Mouse (Mus musculus) CH12.LX (cell line): Measurements from ENCODE around the gene Arhgef12. TPM values are rescaled to one million over a fixed set of nuclear protein-coding genes. Genes with fewer than 3 reads are reported as not detected.

Experiments
- DNase-seq: peaks from one replicate; pipeline ENCODE4 v3.0.0-alpha.2; 2013; ENCODE audit errors: extremely low read depth
- H3K27ac ChIP-seq: 2 replicates; pipeline ENCODE4 v1.5.1; 2012; ENCODE audit warnings: low read depth, mild to moderate bottlenecking, control low read depth, moderate library complexity; ENCODE audit not compliant: insufficient read depth
- H3K27me3 ChIP-seq: replicated peaks from 2 replicates; pipeline ENCODE3; 2012; ENCODE audit warnings: inconsistent platforms
- H3K36me3 ChIP-seq, 2 experiments: replicated peaks in 1 of 2; 2 replicates each; pipeline versions ENCODE3 to v1.6.1; 2012; ENCODE audit warnings: inconsistent platforms in 1 of 2, low read length in 1 of 2, mild to moderate bottlenecking in 1 of 2, mixed read lengths in 1 of 2, moderate library complexity in 1 of 2; ENCODE audit not compliant: control insufficient read depth in 1 of 2, insufficient read depth in 1 of 2
- H3K4me1 ChIP-seq, 2 experiments: 2 replicates each; pipeline ENCODE4 v1.6.1; 2012; ENCODE audit warnings: inconsistent platforms in 1 of 2, moderate library complexity in 1 of 2; ENCODE audit not compliant: insufficient read depth in 2 of 2, control insufficient read depth in 1 of 2
- H3K4me2 ChIP-seq: 2 replicates; pipeline ENCODE4 v1.6.1; 2012; ENCODE audit warnings: low read depth, mild to moderate bottlenecking, control low read depth; ENCODE audit not compliant: poor library complexity, insufficient read depth, severe bottlenecking
- H3K4me3 ChIP-seq, 3 experiments: fragments of 150-350 bp in 1 of 3; sonication (generic) in 1 of 3; replicated peaks in 1 of 3; 2 replicates each; pipeline versions ENCODE3 to v1.5.1; 2011 to 2012; ENCODE audit warnings: low read depth in 2 of 3, low read length in 2 of 3, mild to moderate bottlenecking in 2 of 3, moderate library complexity in 2 of 3, control low read depth in 1 of 3, improper control_type of control experiment in 1 of 3, inconsistent platforms in 1 of 3, mixed read lengths in 1 of 3; ENCODE audit not compliant: poor library complexity in 1 of 3
- H3K79me2 ChIP-seq: replicated peaks from 2 replicates; pipeline ENCODE4 v1.6.1; 2012; ENCODE audit warnings: mild to moderate bottlenecking, moderate library complexity; ENCODE audit not compliant: control insufficient read depth, poor library complexity, insufficient read depth, severe bottlenecking; ENCODE audit errors: extremely low read depth
- H3K9ac ChIP-seq: 2 replicates; pipeline ENCODE4 v1.6.1; 2012; ENCODE audit warnings: low read depth, mild to moderate bottlenecking, control low read depth, moderate library complexity; ENCODE audit not compliant: insufficient read depth
- H3K9me3 ChIP-seq: replicated peaks from 2 replicates; pipeline ENCODE3; 2012; ENCODE audit warnings: low read length, inconsistent platforms, mixed read lengths
- CHD1 ChIP-seq: IDR thresholded peaks from 2 replicates; pipeline ENCODE4 v1.6.1; 2012; ENCODE audit warnings: low read depth, low read length, improper control_type of control experiment, inconsistent platforms
- CHD2 ChIP-seq: IDR thresholded peaks from 2 replicates; pipeline ENCODE4 v1.6.1; 2011; ENCODE audit warnings: low read length, improper control_type of control experiment
- CTCF ChIP-seq, 2 experiments: IDR thresholded peaks in 1 of 2; conservative IDR thresholded peaks in 1 of 2; 2 replicates each; pipeline ENCODE4 v1.5.1; 2011 to 2012; ENCODE audit warnings: low read depth in 2 of 2, low read length in 2 of 2, improper control_type of control experiment in 1 of 2, inconsistent platforms in 1 of 2, mild to moderate bottlenecking in 1 of 2, moderate library complexity in 1 of 2
- ETS1 ChIP-seq: conservative IDR thresholded peaks from 2 replicates; pipeline ENCODE4 v1.6.1; 2012; ENCODE audit warnings: low read depth, mild to moderate bottlenecking, inconsistent platforms, low read length, improper control_type of control experiment, moderate library complexity
- HCFC1 ChIP-seq: IDR thresholded peaks from 2 replicates; pipeline ENCODE4 v1.6.1; 2012; ENCODE audit warnings: low read depth, mild to moderate bottlenecking, inconsistent platforms, low read length, improper control_type of control experiment
- IRF4 ChIP-seq: IDR thresholded peaks from 2 replicates; pipeline ENCODE4 v1.6.1; 2014; ENCODE audit warnings: low read depth, mild to moderate bottlenecking, inconsistent platforms, low read length, improper control_type of control experiment
- JUN ChIP-seq: IDR thresholded peaks from 2 replicates; pipeline ENCODE4 v1.6.1; 2011; ENCODE audit warnings: low read depth, mild to moderate bottlenecking, low read length, improper control_type of control experiment, moderate library complexity; ENCODE audit not compliant: insufficient read depth
- JUND ChIP-seq: conservative IDR thresholded peaks from 2 replicates; pipeline ENCODE4 v1.6.1; 2011; ENCODE audit warnings: low read depth, low read length, improper control_type of control experiment
- KAT2A ChIP-seq: IDR thresholded peaks from 2 replicates; pipeline ENCODE4 v1.6.1; 2012; ENCODE audit warnings: low read length, improper control_type of control experiment, inconsistent platforms; ENCODE audit not compliant: insufficient replicate concordance
- MAFK ChIP-seq: IDR thresholded peaks from 2 replicates; pipeline ENCODE4 v1.6.1; 2011; ENCODE audit warnings: low read length, improper control_type of control experiment; ENCODE audit not compliant: insufficient replicate concordance
- MAX ChIP-seq: IDR thresholded peaks from 2 replicates; pipeline ENCODE4 v1.6.1; 2011; ENCODE audit warnings: low read length, improper control_type of control experiment
- MEF2A ChIP-seq: IDR thresholded peaks from 2 replicates; pipeline ENCODE4 v1.6.1; 2014; ENCODE audit warnings: low read depth, mild to moderate bottlenecking, inconsistent platforms, low read length, improper control_type of control experiment, borderline replicate concordance
- MXI1 ChIP-seq: IDR thresholded peaks from 2 replicates; pipeline ENCODE4 v1.6.1; 2011; ENCODE audit warnings: mild to moderate bottlenecking, low read depth, low read length, improper control_type of control experiment
- MYC ChIP-seq: IDR thresholded peaks from 2 replicates; pipeline ENCODE4 v1.6.1; 2011; ENCODE audit warnings: low read depth, mild to moderate bottlenecking, improper control_type of control experiment, low read length
- RAD21 ChIP-seq: IDR thresholded peaks from 2 replicates; pipeline ENCODE4 v1.6.1; 2011; ENCODE audit warnings: low read depth, mild to moderate bottlenecking, low read length, improper control_type of control experiment, moderate library complexity
- SMC3 ChIP-seq: IDR thresholded peaks from 2 replicates; pipeline ENCODE4 v1.6.1; 2011; ENCODE audit warnings: low read depth, low read length, improper control_type of control experiment
- TBP ChIP-seq: conservative IDR thresholded peaks from 2 replicates; pipeline ENCODE4 v1.6.1; 2011; ENCODE audit warnings: low read depth, low read length, improper control_type of control experiment
- USF1 ChIP-seq: IDR thresholded peaks from 2 replicates; pipeline ENCODE4 v1.6.1; 2014; ENCODE audit warnings: low read depth, mild to moderate bottlenecking, inconsistent platforms, low read length, improper control_type of control experiment
- ZKSCAN1 ChIP-seq: IDR thresholded peaks from 2 replicates; pipeline ENCODE4 v1.6.1; 2012; ENCODE audit warnings: low read depth, inconsistent platforms, low read length, improper control_type of control experiment, borderline replicate concordance
- ZNF384 ChIP-seq: IDR thresholded peaks from 2 replicates; pipeline ENCODE4 v1.6.1; 2012; ENCODE audit warnings: low read depth, low read length, improper control_type of control experiment, inconsistent platforms
- dilution Hi-C: fragments of 300-500 bp; cut with MboI; formaldehyde crosslinking; loops from 2 replicates; pipeline ENCODE4 v1.14.3; 2020; ENCODE audit warnings: low sequenced_read_pairs; ENCODE audit not compliant: extremely low pct_unique_long_range_greater_than_20kb, extremely low pct_ligation_motif_present
- in situ Hi-C: fragments of 300-500 bp; cut with MboI; formaldehyde crosslinking; loops from 3 replicates; pipeline ENCODE4 v1.14.3; 2019; ENCODE audit warnings: low sequenced_read_pairs, low pct_ligation_motif_present, low pct_unique_long_range_greater_than_20kb, mixed read lengths
- polyA plus RNA-seq: library from polyadenylated mRNA; unstranded; fragments of >175 nt; gene quantifications from 2 replicates; pipeline ENCODE4 v1.2.1, GENCODE M21; 2012; ENCODE audit warnings: low read depth; ENCODE audit not compliant: insufficient read length
- total RNA-seq, 2 experiments: library from RNA; depleted of rRNA; stranded (reverse); fragments of 300-350 nt in 1 of 2; fragments of >200 nt in 1 of 2; gene quantifications; 2 replicates each; pipeline ENCODE4 v1.2.3; 2012 to 2014

Arhgef12 gene
- total and polyA plus RNA-seq, 3 experiments: 4.9 to 9.4 (median 8.7) TPM

DNA sequence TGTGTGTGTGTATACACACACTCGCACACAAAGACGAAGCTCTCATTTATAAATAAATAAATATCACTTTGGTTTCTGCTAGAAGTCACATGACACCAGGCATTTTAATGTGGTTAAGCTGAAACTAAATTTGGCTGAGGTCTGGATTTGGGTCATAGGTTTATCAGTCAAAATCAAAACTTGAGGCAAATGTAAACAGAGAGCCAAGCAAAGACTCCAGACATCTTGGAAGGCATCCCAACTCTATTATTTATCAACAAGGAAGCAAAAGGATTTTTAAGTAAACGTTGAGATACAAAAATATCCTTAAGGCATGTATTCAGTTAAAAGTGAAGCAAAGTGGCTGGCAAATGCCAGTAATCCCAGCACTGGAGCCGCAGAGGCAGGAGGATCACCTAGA, 7.8 kb upstream of the Arhgef12 start:
- Histone ChIP-seq H3K9me3 (no peaks in the 10 kb centered on the region), H3K4me3 (no peak overlapping the region), H3K79me2 (no peaks in the 10 kb centered on the region), H3K27ac (no peak overlapping the region)
- TF ChIP-seq MEF2A (no peak), KAT2A (no peak), USF1 (no peak), SMC3 (no peak), MAFK (no peak)
- TF ChIP-seq, all 38 proteins: peak for 0
- Histone ChIP-seq H3K27me3 (no peaks in the 10 kb centered on the region), H3K9ac (no peak overlapping the region), H3K4me2 (no peak overlapping the region), H3K4me1 (0 out of 4 replicates have a peak, but pooled peaks cover 0 to 2% of the 10 kb centered on the region in 2 experiments), H3K36me3 (peaks cover 0 to 14% of the 10 kb centered on the region in 2 experiments)
- DNase-seq: no peak
- in situ Hi-C loops: no loop called here
- dilution Hi-C loops: no loop called here

DNA sequence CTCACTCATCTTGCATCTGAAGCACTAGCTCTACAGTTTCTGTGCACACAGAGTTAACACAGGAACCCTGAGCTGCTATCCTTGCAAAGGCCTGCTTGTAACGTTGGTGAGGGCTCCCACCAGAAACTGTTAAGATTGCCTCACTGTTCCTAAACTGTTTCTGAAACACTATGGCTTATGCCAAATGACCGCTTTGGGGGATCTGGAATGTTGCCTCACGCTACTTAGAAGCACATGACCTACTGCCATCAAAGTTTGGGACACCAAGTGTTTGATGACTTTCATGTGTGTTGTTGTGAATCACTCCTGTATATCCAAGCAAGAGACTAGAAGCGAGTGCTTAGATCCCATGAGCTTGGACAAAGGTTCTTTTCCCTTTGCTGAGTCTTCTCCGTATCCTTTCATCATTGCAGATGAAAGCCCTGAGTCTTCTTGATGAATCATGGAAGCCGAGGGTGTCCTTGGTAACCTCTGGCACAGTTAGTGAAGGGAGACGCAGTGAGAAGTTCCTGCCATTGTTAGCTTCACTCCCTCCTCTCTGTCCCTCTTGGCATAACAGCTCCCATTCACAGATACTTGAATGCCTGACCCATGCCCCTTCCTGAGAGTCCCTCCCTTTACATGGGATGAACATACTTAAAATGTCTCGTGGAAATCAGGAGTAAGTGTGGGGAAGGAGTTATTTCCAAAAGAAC, 3.4 kb upstream of the Arhgef12 start:
- Histone ChIP-seq H3K9ac (no peak overlapping the region), H3K27ac (no peak overlapping the region), H3K27me3 (no peaks in the 10 kb centered on the region), H3K79me2 (no peaks in the 10 kb centered on the region), H3K4me1 (peaks cover 0 to 7% of the 10 kb centered on the region in 2 experiments; a peak in 2 of 4 replicates), H3K4me3 (no peak overlapping the region), H3K4me2 (no peak overlapping the region), H3K9me3 (no peaks in the 10 kb centered on the region), H3K36me3 (peaks cover 0 to 14% of the 10 kb centered on the region in 2 experiments)
- dilution Hi-C loops: no loop called here
- in situ Hi-C loops: no loop called here
- no peak for DNase-seq
- no peak for TF ChIP-seq JUN
- TF ChIP-seq USF1: no peak
- no peak for TF ChIP-seq MAFK
- no peak for TF ChIP-seq ETS1
- no peak for TF ChIP-seq ZKSCAN1
- TF ChIP-seq IRF4: no peak
- TF ChIP-seq KAT2A: no peak
- no peak for TF ChIP-seq CHD1
- no peak for TF ChIP-seq RAD21
- no peak for TF ChIP-seq TBP
- TF ChIP-seq SMC3: no peak
- TF ChIP-seq CHD2: no peak
- TF ChIP-seq MYC: no peak
- TF ChIP-seq JUND: no peak
- TF ChIP-seq MXI1: no peak
- no peak for TF ChIP-seq CTCF (conservative IDR thresholded peaks at IDR 0.05 in 1 of 2, IDR thresholded peaks at IDR 0.05 in 1 of 2; ENCODE audit: low read depth in 2 of 2, low read length in 2 of 2)
- TF ChIP-seq MAX: no peak
- no peak for TF ChIP-seq MEF2A
- no peak for TF ChIP-seq HCFC1
- no peak for TF ChIP-seq ZNF384
